Mouse (Mus musculus) lung, embryonic 14.5 days (tissue): ENCODE results near the gene Fam207a. TPM values are rescaled to one million over a fixed set of nuclear protein-coding genes. Genes with fewer than 3 reads are reported as not detected.

ENCODE experiments used
- ATAC-seq: fragments of 200-750 bp; cut with Nextera tagmentation; 2 replicates; pipeline ENCODE4 v1.8.0; 2017; ENCODE audit warnings: mild to moderate bottlenecking, moderate TSS enrichment, moderate library complexity; ENCODE audit not compliant: insufficient read depth
- DNase-seq: peaks from one replicate; pipeline ENCODE4 v3.0.0-alpha.2; 2015
- H3K27ac ChIP-seq: fragments of 300-500 bp; sonication (generic); 2 replicates; pipeline ENCODE4 v1.5.1; 2014; ENCODE audit warnings: low read depth, mild to moderate bottlenecking, moderate library complexity
- H3K27me3 ChIP-seq: fragments of 300-500 bp; sonication (generic); 2 replicates; pipeline ENCODE4 v1.6.1; 2014; ENCODE audit warnings: low read length, control low read depth; ENCODE audit not compliant: insufficient read depth
- H3K36me3 ChIP-seq: fragments of 300-500 bp; sonication (generic); 2 replicates; pipeline ENCODE4 v1.6.1; 2014; ENCODE audit warnings: control low read depth; ENCODE audit not compliant: insufficient read depth
- H3K4me1 ChIP-seq: fragments of 300-500 bp; sonication (generic); 2 replicates; pipeline ENCODE4 v1.6.1; 2014; ENCODE audit warnings: antibody characterized with exemption, control low read depth; ENCODE audit not compliant: insufficient read depth
- H3K4me2 ChIP-seq: fragments of 300-500 bp; sonication (generic); 2 replicates; pipeline ENCODE4 v1.6.1; 2014; ENCODE audit warnings: mild to moderate bottlenecking
- H3K4me3 ChIP-seq: fragments of 300-500 bp; sonication (generic); 2 replicates; pipeline ENCODE4 v1.5.1; 2014; ENCODE audit warnings: low read depth, low read length
- H3K9ac ChIP-seq: fragments of 300-500 bp; sonication (generic); 2 replicates; pipeline ENCODE4 v1.6.1; 2014
- H3K9me3 ChIP-seq: fragments of 300-500 bp; sonication (generic); 2 replicates; pipeline ENCODE4 v1.6.1; 2016; ENCODE audit warnings: low read depth, low read length, control low read depth
- CTCF ChIP-seq: IDR thresholded peaks from 2 replicates; pipeline ENCODE4 v1.5.1; 2016; ENCODE audit warnings: antibody characterized with exemption, low read depth
- WGBS: fragments of 180-500 bp; shearing (Covaris S2); extraction: QIAGEN DNeasy Blood & Tissue Kit; methylation state at CpG from one replicate; pipeline ENCODE4 v1.1.7; 2014; 5-methylcytosine and 5-hydroxymethylcytosine counted together
- polyA plus RNA-seq: library from polyadenylated mRNA; unstranded; fragments of >200 nt; fragmentation: Nextera tagmentation; extraction: Ambion mirVana; gene quantifications from 2 replicates; pipeline ENCODE4 v1.2.1, GENCODE M21; 2014

The Fam207a gene
- polyA plus RNA-seq, 1 experiment from 2014 or later: 43.8 TPM

DNA sequence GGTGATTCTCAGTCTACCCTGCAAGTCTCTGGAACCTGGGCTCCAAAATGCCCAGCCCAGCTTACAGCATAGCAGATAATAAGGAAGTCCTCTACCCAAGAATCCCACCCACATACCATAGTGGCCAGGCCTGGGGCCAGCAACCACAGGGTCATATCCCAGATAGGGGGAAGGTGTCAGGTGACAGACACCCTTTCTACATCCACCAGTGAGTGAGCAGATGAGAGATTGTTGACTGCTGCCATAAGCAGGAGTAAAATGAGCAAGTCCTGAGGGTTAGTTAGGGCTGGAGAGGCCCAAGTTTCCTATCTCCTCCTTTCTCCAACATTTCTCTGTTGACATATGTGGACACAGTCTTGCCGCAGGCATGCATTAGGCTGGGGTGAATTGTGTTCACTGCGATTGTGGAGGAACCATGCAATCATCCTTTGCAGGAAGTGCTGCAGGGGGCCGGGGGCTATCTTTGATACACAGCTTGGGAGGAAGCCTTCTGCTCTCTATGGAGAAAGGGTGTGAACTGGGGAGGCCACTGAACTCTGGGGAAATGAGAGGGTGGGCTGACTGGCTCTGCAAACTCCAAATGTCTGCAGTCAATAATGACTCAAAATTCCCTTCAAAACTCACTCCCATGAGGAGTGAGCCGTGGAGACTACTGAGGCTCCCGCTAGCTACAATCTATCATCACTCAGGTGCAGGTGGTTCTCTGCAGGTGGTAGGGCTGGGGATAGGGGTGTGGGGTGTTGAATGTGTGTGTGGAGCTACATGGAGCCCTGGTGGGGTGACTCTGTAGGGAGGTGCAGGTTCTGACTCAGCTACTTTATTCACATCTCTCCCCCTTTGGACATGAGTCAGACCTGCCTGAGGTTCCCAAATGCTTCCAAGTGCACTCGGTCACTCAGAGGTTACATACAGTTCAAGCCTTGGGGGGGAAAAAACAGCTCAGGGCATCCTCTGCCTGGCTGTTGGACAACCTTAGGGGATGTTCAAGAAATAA is 15.7 kb upstream of the Fam207a start:
- Histone ChIP-seq H3K9me3 (no peaks in the 10 kb centered on the region), H3K9ac (no peak overlapping the region), H3K27me3 (no peaks in the 10 kb centered on the region), H3K27ac (no peak overlapping the region), H3K4me1 (0 out of 2 replicates have a peak, but pooled peaks cover 4% of the 10 kb centered on the region), H3K36me3 (no peaks in the 10 kb centered on the region), H3K4me2 (no peak overlapping the region), H3K4me3 (no peak overlapping the region)
- ATAC-seq: no peak
- no peak for DNase-seq
- no peak for TF ChIP-seq CTCF
- WGBS: 57% methylated on average over 6 of the region's 6 CpGs

DNA sequence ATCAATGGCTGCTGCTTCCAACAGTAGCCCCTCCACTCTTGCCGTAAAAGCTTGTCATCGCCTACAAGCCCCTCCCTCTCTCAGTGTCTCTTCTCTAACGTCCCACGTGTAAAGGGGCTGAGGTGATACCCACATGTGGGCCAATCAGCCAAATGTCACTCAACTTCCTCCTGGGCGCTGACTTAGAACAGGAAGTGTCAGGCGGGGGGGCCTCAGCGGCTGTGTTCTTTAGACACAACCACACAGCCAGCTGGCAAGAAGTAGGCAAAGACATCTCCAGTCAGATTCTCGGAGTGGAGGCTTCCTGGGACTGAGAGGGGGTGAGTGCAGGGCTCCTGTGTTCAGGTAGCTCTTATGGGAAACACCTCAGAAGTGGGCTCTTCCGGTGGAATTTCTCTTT is 14.6 kb upstream of the Fam207a start, which contains the start of gene Itgb2:
Gene Itgb2, plus strand, starts transcription at position 113 of the 400 bp plus-strand sequence.
- Histone ChIP-seq H3K4me1 (0 out of 2 replicates have a peak, but pooled peaks cover 4% of the 10 kb centered on the region), H3K9me3 (no peaks in the 10 kb centered on the region)
- WGBS: 57% methylated on average over 9 of the region's 9 CpGs

GRCm38 (mm10) chr10:77528634-77529033 is 13.0 kb upstream of the Fam207a start:
- H3K4me2 ChIP-seq: no peak overlapping the region
- TF ChIP-seq CTCF: no peak
- no peak overlapping the region for H3K27ac ChIP-seq
- WGBS: 73% methylated on average over 6 of the region's 6 CpGs
- DNase-seq: no peak
- no peaks in the 10 kb centered on the region for H3K36me3 ChIP-seq
- H3K4me1 ChIP-seq: 0 out of 2 replicates have a peak, but pooled peaks cover 3% of the 10 kb centered on the region
- no peaks in the 10 kb centered on the region for H3K27me3 ChIP-seq
- no peak overlapping the region for H3K4me3 ChIP-seq
- no peak overlapping the region for H3K9ac ChIP-seq
- ATAC-seq: no peak
- no peaks in the 10 kb centered on the region for H3K9me3 ChIP-seq

More for the DNA sequence above, 14.6 kb upstream of the Fam207a start, which contains the start of gene Itgb2:
- H3K4me2 ChIP-seq: no peak within 1 kb of the TSS
- no peak for TF ChIP-seq CTCF
- no peaks in the 10 kb centered on the region for H3K36me3 ChIP-seq
- H3K4me3 ChIP-seq: no peak within 1 kb of the TSS
- H3K9ac ChIP-seq: no peak within 1 kb of the TSS
- DNase-seq (no peak), ATAC-seq (no peak)
- H3K27me3 ChIP-seq: no peaks in the 10 kb centered on the region
- no peak within 1 kb of the TSS for H3K27ac ChIP-seq

- WGBS: 73% methylated on average over 2 of the region's 2 CpGs
- Histone ChIP-seq H3K9me3 (no peaks in the 10 kb centered on the region), H3K36me3 (no peaks in the 10 kb centered on the region), H3K27me3 (no peaks in the 10 kb centered on the region), H3K4me2 (no peak overlapping the region), H3K27ac (no peak overlapping the region), H3K4me3 (no peak overlapping the region), H3K4me1 (0 out of 2 replicates have a peak, but pooled peaks cover 2% of the 10 kb centered on the region), H3K9ac (no peak overlapping the region)
- ATAC-seq (no peak), DNase-seq (no peak)
- TF ChIP-seq CTCF: no peak
Measured at GRCm38 (mm10) chr10:77526488-77526887, 10.9 kb upstream of the Fam207a start.

DNA sequence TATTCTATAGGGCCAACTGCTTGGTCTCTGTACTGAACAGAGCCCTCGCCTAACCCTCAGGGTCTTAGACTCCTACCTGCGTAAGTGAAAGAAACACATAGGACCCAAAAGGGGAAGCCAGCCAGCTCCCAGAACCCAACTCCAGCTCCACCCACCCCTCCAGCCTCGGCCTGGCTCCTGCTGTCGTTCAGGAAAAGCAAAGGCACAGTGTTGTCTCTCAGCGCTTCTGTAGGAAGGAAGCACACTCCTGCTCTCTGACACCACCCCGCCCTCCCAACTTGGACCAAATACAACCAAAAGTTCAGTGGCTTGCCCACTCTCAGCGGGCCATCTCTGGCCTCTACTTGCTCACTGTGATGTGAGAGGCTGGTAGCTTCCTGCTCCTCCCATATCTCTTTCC is 7.7 kb upstream of the Fam207a start:
- DNase-seq (no peak), ATAC-seq (no peak)
- H3K4me3 ChIP-seq: no peak overlapping the region
- H3K4me2 ChIP-seq: no peak overlapping the region
- H3K4me1 ChIP-seq: 0 out of 2 replicates have a peak, but pooled peaks cover 2% of the 10 kb centered on the region
- no peaks in the 10 kb centered on the region for H3K36me3 ChIP-seq
- H3K27ac ChIP-seq: no peak overlapping the region
- no peak overlapping the region for H3K9ac ChIP-seq
- H3K9me3 ChIP-seq: no peaks in the 10 kb centered on the region
- no peak for TF ChIP-seq CTCF
- H3K27me3 ChIP-seq: no peaks in the 10 kb centered on the region
- 63% methylated on average over 7 of the region's 7 CpGs for WGBS

- DNase-seq (no peak), ATAC-seq (no peak)
- Histone ChIP-seq H3K4me3 (0 out of 2 replicates have a peak overlapping the region, but pooled peaks have one; percentile 16), H3K27me3 (no peaks in the 10 kb centered on the region), H3K9me3 (no peaks in the 10 kb centered on the region), H3K9ac (peak overlapping the region; percentile 27; the same call in 1 of the 2 replicates), H3K4me2 (peak overlapping the region; percentile 58), H3K4me1 (0 out of 2 replicates have a peak, but pooled peaks cover 2% of the 10 kb centered on the region), H3K27ac (no peak overlapping the region), H3K36me3 (no peaks in the 10 kb centered on the region)
- TF ChIP-seq CTCF: no peak
- WGBS: 62% methylated on average over 12 of the region's 12 CpGs
Measured at GRCm38 (mm10) chr10:77522746-77523145, 7.2 kb upstream of the Fam207a start.
